Mouse (Mus musculus) heart, postnatal 0 days (tissue): ENCODE measurements at regions not wholly inside any gene's neighbourhood (a gene's known extent, or its start where the extent isn't known, plus 50 kb on each side); places are given as distances from the start of the nearest gene placed in this dataset.

ENCODE experiments used
- ATAC-seq: fragments of 200-750 bp; cut with Nextera tagmentation; 2 replicates; pipeline ENCODE4 v1.8.0; 2017; ENCODE audit warnings: low read depth, moderate number of reproducible peaks, moderate library complexity; ENCODE audit not compliant: insufficient read depth
- DNase-seq: peaks from one replicate; pipeline ENCODE4 v3.0.0-alpha.2; 2016; ENCODE audit warnings: low spot score
- H3K27ac ChIP-seq: fragments of 300-500 bp; sonication (generic); 2 replicates; pipeline ENCODE4 v1.5.1; 2014; ENCODE audit warnings: low read depth, mild to moderate bottlenecking
- H3K27me3 ChIP-seq: fragments of 300-500 bp; sonication (generic); 2 replicates; pipeline ENCODE4 v1.6.1; 2014; ENCODE audit warnings: low read length, mixed read lengths; ENCODE audit not compliant: control insufficient read depth, insufficient read depth
- H3K36me3 ChIP-seq: fragments of 300-500 bp; sonication (generic); replicated peaks from 2 replicates; pipeline ENCODE4 v1.6.1; 2014; ENCODE audit warnings: low read length, mixed read lengths; ENCODE audit not compliant: control insufficient read depth, insufficient read depth
- H3K4me1 ChIP-seq: fragments of 300-500 bp; sonication (generic); 2 replicates; pipeline ENCODE4 v1.6.1; 2014; ENCODE audit warnings: antibody characterized with exemption; ENCODE audit not compliant: control insufficient read depth, insufficient read depth
- H3K4me2 ChIP-seq: fragments of 300-500 bp; sonication (generic); 2 replicates; pipeline ENCODE4 v1.6.1; 2014; ENCODE audit warnings: low read depth, mild to moderate bottlenecking, low read length, moderate library complexity
- H3K4me3 ChIP-seq: fragments of 300-500 bp; sonication (generic); 2 replicates; pipeline ENCODE4 v1.5.1; 2014; ENCODE audit warnings: low read depth, low read length
- H3K9ac ChIP-seq: fragments of 300-500 bp; sonication (generic); replicated peaks from 2 replicates; pipeline ENCODE4 v1.6.1; 2014; ENCODE audit warnings: low read depth, low read length, mixed read lengths
- H3K9me3 ChIP-seq: fragments of 300-500 bp; sonication (generic); replicated peaks from 2 replicates; pipeline ENCODE4 v1.6.1; 2016; ENCODE audit warnings: low read length; ENCODE audit not compliant: control insufficient read depth
- CTCF ChIP-seq: IDR thresholded peaks from 2 replicates; pipeline ENCODE4 v1.5.1; 2016; ENCODE audit warnings: antibody characterized with exemption, control low read depth, low read depth
- EP300 ChIP-seq: IDR thresholded peaks from 2 replicates; pipeline ENCODE4 v1.6.1; 2016; ENCODE audit warnings: antibody characterized with exemption, low read depth
- WGBS: fragments of 180-500 bp; shearing (Covaris S2); extraction: QIAGEN DNeasy Blood & Tissue Kit; methylation state at CpG from one replicate; pipeline ENCODE4 v1.1.7; 2014; 5-methylcytosine and 5-hydroxymethylcytosine counted together

- Histone ChIP-seq H3K9me3 (no peaks in the 10 kb centered on the region), H3K4me2 (no peak overlapping the region), H3K36me3 (no peaks in the 10 kb centered on the region), H3K27ac (no peak overlapping the region), H3K27me3 (no peaks in the 10 kb centered on the region), H3K4me3 (no peak overlapping the region), H3K9ac (no peak overlapping the region), H3K4me1 (no peaks in the 10 kb centered on the region)
- WGBS = 14% methylated on average over 2 of the region's 2 CpGs
- no peak for DNase-seq
- ATAC-seq = no peak
- TF ChIP-seq EP300 = no peak
- no peak for TF ChIP-seq CTCF
Observed at GRCm38 (mm10) chr12:9176198-9176597, 146.4 kb downstream of the Ttc32 start.

GRCm38 (mm10) chr12:9178626-9179025, 148.8 kb downstream of the Ttc32 start:
- no peaks in the 10 kb centered on the region for H3K27me3 ChIP-seq
- no peaks in the 10 kb centered on the region for H3K9me3 ChIP-seq
- no peak overlapping the region for H3K9ac ChIP-seq
- DNase-seq = no peak
- H3K4me3 ChIP-seq = no peak overlapping the region
- 37% methylated on average over 4 of the region's 4 CpGs for WGBS
- H3K36me3 ChIP-seq = no peaks in the 10 kb centered on the region
- no peak overlapping the region for H3K27ac ChIP-seq
- ATAC-seq = no peak
- H3K4me2 ChIP-seq = no peak overlapping the region
- TF ChIP-seq CTCF (no peak), EP300 (no peak)
- H3K4me1 ChIP-seq = no peaks in the 10 kb centered on the region

- no peak overlapping the region for H3K4me3 ChIP-seq
- no peaks in the 10 kb centered on the region for H3K36me3 ChIP-seq
- H3K27ac ChIP-seq = no peak overlapping the region
- 81% methylated on average over 4 of the region's 4 CpGs for WGBS
- H3K4me2 ChIP-seq = no peak overlapping the region
- no peaks in the 10 kb centered on the region for H3K9me3 ChIP-seq
- no peak for ATAC-seq
- TF ChIP-seq CTCF = no peak
- no peak for TF ChIP-seq EP300
- no peaks in the 10 kb centered on the region for H3K27me3 ChIP-seq
- H3K9ac ChIP-seq = no peak overlapping the region
- no peak for DNase-seq
- H3K4me1 ChIP-seq = no peaks in the 10 kb centered on the region
Observed at GRCm38 (mm10) chr12:9180677-9181076, 150.9 kb downstream of the Ttc32 start.

GRCm38 (mm10) chr12:9191721-9192120, 161.9 kb downstream of the Ttc32 start:
- DNase-seq = no peak
- WGBS = 81% methylated on average over 5 of the region's 5 CpGs
- H3K9ac ChIP-seq = no peak overlapping the region
- no peak for ATAC-seq
- H3K4me2 ChIP-seq = no peak overlapping the region
- H3K9me3 ChIP-seq = no peaks in the 10 kb centered on the region
- H3K36me3 ChIP-seq = no peaks in the 10 kb centered on the region
- TF ChIP-seq EP300 (no peak), CTCF (no peak)
- no peak overlapping the region for H3K27ac ChIP-seq
- H3K27me3 ChIP-seq = no peaks in the 10 kb centered on the region
- no peak overlapping the region for H3K4me3 ChIP-seq
- no peaks in the 10 kb centered on the region for H3K4me1 ChIP-seq

GRCm38 (mm10) chr12:9199321-9199720, 169.5 kb downstream of the Ttc32 start:
- no peak overlapping the region for H3K4me3 ChIP-seq
- H3K27ac ChIP-seq = no peak overlapping the region
- no peaks in the 10 kb centered on the region for H3K9me3 ChIP-seq
- ATAC-seq (no peak), DNase-seq (no peak)
- no peaks in the 10 kb centered on the region for H3K4me1 ChIP-seq
- no peak overlapping the region for H3K4me2 ChIP-seq
- no peaks in the 10 kb centered on the region for H3K36me3 ChIP-seq
- H3K27me3 ChIP-seq = no peaks in the 10 kb centered on the region
- H3K9ac ChIP-seq = no peak overlapping the region
- TF ChIP-seq EP300 = no peak
- no peak for TF ChIP-seq CTCF
- WGBS = 59% methylated on average over 2 of the region's 2 CpGs

GRCm38 (mm10) chr12:9212211-9212610, 182.4 kb downstream of the Ttc32 start:
- ATAC-seq (peak; percentile 41; the same call in 1 of the 2 replicates), DNase-seq (no peak)
- 67% methylated on average over 1 of the region's 1 CpGs for WGBS

More at GRCm38 (mm10) chr12:9212211-9212610, 182.4 kb downstream of the Ttc32 start:
- Histone ChIP-seq H3K9me3 (no peaks in the 10 kb centered on the region), H3K4me3 (no peak overlapping the region), H3K4me2 (no peak overlapping the region), H3K4me1 (no peaks in the 10 kb centered on the region), H3K9ac (no peak overlapping the region), H3K27me3 (no peaks in the 10 kb centered on the region), H3K36me3 (no peaks in the 10 kb centered on the region), H3K27ac (no peak overlapping the region)
- no peak for TF ChIP-seq EP300
- no peak for TF ChIP-seq CTCF
